Mouse (Mus musculus) thymus, adult 2 months (tissue): ENCODE data around the gene Sc5d.

ENCODE experiments used
- CTCF ChIP-seq: fragments of 200-500 bp; IDR thresholded peaks from 2 replicates; pipeline ENCODE4 v1.5.1; 2012; ENCODE audit warnings: mild to moderate bottlenecking, control low read depth, low read length, moderate library complexity, borderline replicate concordance; ENCODE audit not compliant: control insufficient read depth, poor library complexity, insufficient read depth; ENCODE audit errors: extremely low read depth
- POLR2A ChIP-seq: fragments of 200-500 bp; IDR thresholded peaks from 2 replicates; pipeline ENCODE4 v1.6.1; 2012; ENCODE audit warnings: mild to moderate bottlenecking, low read length, control low read depth, moderate library complexity; ENCODE audit not compliant: control insufficient read depth, poor library complexity, insufficient read depth; ENCODE audit errors: extremely low read depth

DNA sequence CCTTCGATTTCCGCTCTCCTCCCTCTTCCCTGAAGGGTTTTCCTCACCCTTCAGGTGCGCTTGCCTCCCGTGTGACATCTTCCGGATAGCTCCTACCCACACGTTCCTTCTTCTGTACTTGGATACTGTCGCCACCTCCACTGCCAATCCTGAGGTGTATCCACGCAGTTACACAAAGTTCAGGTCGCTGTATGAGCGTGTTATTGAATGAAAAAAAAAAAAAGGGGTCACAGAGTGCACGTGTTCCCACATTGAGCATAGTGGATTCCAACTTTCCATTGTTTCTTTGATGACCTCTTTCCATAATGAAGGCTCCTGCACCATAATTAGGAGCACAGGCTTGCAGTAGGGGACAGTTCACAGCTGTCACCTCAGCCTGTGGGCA is 11.7 kb upstream of the Sc5d start:
- TF ChIP-seq CTCF (no peak), POLR2A (no peak)
